Mouse (Mus musculus): Measurements from ENCODE around the gene Apoa5.
A peak's percentile ranks its signal among the peaks of the same experiment; 100 is the strongest.

The Apoa5 gene

DNA sequence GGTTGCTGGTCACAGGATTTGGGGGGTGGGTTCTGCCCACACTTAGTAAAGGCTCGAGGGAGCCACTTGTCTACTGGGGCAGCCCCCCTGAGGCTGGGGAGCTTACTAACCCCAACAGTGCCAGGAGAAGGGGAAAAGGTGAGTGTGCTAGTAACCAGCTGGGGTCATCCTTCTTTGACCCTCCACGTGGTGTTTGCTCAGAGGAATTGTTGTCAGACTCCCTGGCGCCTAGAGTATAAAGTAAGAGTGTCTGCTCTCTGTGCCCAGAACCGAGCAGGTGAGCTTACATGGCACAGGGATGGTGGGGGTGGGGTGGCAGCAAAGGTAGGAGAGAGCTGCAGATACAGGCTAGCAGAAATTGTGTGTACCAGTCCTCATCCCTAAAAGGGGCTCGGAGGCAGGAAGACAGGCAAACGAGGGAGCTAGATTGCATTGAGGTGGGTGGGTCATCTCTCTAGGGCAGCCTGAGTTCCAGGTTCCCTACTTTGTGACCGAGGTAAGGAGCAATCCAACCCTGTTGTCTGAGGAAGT lies at the start of gene Apoa5:
Apoa5 (plus strand) TSS at position 291 of the 531 bp plus-strand sequence.
- no peak for DNase-seq (ENCODE audit: low read depth)

DNA sequence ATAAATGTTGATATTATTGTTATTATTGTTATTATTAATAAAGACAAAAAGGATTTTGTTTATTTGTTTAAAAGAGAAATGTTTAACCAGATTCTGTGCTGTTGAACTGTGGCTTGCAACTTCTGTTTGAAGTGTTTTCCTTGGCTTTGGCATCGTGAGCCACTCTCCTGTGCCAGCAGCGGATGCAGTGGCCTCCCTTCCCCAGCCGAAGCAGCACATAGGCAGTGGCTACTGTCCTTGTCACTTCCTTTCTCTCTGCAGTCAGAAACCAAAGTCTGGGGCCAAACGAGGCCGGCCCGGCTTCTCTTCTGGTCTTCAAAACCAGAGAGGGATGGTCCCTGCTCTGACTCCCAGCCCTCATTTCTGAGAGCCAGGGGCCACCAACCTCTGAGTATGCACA lies 45.3 kb upstream of the Apoa5 start:
- no peak for DNase-seq (ENCODE audit: low read depth)

DNA sequence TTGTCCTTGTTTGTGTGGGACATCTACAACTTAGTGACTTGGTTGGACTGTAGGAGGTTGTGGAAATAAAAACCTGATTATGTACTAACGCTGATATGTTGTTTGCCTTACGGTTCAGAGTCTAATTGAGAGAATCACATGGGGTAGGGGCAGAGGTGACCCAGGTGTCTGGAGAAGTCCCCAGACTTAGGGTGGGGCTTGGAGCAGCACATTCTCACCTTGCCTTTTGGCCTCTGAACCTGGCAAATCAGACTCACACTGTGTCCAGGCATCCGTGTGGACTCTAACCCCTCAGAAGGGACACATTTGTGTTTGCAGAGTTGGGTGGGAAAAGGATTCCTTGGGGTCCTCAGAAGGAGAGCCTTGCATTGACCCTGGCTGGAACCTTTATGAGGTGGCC lies 44.3 kb upstream of the Apoa5 start:
- no peak for DNase-seq (ENCODE audit: low read depth)

DNA sequence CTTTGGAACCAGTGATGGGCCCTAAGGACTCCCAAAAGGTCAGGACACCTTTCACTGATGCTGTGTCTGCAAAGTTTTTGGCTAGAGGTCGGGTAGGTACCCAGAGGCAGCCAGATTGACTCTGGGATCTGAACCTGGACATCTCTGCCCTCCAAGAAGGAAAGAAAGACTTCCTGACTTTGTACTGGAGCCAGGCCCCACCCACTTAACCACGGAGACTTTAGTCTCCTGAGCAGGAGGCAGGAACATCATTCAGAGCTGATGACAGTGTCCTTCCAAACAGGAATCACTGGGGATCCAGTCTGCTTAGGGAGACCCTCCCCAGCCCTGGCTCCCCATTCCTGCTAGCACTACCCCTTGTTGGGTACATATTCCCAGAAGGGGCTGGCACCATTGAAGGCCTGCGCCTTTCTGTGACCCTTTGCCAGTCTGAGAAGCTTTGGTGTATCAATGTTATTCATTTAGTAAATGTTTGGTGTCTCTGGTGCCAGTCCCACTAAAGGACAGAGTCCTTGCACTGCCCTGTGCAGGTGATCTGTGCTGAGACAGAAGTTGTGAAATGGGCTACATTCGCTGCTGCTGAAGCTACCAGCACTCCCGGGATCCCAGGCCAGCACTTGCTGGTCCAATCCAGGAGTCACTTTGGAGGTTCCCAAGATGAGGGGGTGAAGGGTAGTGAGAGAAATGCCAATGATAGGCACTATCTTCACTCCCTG lies 43.3 kb upstream of the Apoa5 start:
- no peak for DNase-seq (ENCODE audit: low read depth)

DNA sequence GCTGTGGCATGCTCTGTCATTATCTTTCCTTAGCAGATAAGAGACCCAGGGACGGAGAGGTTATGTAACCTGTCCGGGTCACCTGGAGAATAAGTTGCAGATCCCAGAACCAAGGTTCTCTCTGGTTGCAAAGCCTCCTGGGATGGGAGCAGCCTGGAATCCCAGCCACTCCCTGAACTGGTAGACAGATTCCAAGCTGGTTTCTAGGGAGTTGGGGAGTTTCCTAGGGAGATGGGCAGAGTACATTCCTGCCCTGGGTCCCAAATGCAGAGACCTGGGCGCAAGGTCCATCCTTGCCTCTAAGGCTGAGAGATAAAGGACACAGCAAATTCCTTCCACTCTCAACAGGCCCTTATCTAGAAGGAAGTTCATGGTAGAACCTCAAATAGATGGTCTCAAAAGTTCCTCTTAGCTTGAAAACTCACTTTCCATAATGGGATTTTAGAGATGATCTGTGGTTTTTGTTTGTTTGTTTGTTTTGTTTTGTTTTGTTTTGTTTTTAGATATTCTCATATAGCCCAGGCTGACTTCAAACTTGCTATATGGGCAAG lies 41.3 kb upstream of the Apoa5 start:
- DNase-seq (ENCODE audit: low read depth): no peak

DNA sequence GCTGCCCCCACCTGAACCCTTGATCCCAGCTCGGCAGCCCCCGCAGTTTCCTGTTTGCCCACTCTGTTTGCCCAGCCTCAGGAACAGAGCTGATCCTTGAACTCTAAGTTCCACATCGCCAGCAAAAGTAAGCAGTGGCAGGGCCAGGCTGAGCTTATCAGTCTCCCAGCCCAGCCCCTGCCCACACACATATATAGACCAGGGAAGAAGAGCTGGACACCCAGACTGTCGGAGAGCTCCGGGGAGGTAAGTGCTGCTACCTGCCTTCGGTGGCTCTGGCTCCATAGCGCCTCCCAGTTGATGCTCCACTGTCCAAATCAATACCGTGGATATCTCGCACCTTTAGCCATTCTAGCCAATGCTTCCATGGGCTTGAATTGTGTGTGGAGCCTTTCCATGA lies 39.9 kb upstream of the Apoa5 start, which contains the start of gene Apoa1:
Apoa1 (plus strand) TSS at position 90 of the 400 bp plus-strand sequence.
- no peak for DNase-seq (ENCODE audit: low read depth)

DNA sequence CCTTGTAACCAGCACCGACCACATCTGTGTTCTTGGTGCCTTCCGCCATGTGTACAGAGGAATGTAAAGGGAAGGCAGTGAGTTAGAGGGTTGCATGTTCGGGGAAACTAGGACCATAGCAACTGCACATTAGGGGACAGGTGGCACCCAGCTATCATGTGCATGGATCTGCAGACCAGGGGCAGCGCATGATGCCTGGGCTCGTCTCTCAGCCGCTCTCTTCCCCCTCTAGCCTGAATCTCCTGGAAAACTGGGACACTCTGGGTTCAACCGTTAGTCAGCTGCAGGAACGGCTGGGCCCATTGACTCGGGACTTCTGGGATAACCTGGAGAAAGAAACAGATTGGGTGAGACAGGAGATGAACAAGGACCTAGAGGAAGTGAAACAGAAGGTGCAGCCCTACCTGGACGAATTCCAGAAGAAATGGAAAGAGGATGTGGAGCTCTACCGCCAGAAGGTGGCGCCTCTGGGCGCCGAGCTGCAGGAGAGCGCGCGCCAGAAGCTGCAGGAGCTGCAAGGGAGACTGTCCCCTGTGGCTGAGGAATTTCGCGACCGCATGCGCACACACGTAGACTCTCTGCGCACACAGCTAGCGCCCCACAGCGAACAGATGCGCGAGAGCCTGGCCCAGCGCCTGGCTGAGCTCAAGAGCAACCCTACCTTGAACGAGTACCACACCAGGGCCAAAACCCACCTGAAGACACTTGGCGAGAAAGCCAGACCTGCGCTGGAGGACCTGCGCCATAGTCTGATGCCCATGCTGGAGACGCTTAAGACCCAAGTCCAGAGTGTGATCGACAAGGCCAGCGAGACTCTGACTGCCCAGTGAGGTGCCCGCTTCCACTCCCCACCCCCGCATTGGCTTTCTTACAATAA lies 38.6 kb upstream of the Apoa5 start:
- peak; percentile 65 for DNase-seq (ENCODE audit: low read depth)

DNA sequence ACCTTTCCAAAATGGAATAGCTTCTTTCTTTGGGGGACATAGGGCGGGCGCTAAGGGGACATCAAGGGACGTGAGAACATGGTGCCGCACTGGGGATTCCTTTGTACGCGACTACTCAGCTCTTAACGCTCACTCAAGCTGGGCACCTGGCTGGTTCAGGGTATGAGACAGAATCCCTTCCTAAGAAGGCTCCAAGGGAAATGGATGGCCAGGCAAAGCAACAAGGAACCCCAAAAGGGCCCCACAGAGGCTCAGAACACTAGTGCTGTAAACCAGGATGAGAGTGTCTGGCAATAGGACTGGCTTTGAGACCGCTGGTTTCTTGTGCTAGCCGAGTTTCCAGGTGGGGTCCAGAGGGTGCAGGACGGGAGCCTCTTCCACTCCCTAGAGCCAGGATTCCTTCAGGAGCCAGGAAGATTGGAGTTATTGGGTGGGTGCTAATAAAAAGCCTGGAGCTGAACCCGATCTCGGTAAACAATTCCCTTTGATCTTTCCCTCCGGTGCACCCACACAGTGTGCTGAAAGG lies 37.9 kb upstream of the Apoa5 start:
- no peak for DNase-seq (ENCODE audit: low read depth)

DNA sequence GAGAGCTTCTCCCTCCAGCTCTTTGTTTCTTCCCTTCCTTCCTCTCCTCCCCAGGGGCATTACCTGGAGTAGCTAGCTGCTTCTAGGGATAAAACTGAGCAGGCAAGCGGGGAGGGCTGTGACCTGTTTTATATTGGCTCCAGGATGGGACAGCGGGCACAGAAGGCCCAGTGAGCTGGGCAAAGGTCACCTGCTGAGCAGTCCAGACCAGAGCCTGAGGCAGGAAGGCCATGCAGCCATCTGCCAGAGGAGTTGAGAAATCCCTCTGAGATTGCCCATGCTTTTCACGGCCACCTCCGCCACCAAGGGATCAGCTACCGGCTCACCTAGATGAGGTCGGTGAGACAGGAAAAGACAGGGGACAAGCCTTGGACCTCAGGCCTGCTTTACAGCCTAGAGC lies 33.2 kb upstream of the Apoa5 start:
- no peak for DNase-seq (ENCODE audit: low read depth)

DNA sequence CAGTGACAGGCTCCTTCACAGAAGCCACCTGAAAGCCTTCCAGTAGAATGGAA lies 33.0 kb upstream of the Apoa5 start, which contains the start of gene Apoc3:
Apoc3 (minus strand) TSS at position 41 of the 53 bp plus-strand sequence.
- DNase-seq (ENCODE audit: low read depth): no peak

DNA sequence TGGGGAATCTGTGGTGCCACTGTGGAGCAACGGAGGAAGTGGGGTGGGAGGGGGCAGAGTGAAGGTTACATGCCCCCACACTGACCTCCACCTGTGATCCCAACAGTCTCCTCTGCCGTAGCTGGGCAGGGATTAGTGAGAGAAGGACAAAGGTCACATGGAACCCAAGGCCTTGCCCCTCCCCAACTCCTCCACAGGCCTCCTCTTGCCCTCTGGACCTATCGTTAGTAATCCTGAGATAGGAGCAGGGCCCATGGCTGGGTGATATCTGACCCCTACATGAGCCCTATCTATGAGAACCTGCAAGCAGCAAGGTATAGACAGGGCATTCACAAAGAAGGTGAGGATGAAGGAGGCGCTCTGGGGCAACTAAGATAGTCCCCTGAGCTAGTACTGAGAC lies 32.8 kb upstream of the Apoa5 start:
- no peak for DNase-seq (ENCODE audit: low read depth)

DNA sequence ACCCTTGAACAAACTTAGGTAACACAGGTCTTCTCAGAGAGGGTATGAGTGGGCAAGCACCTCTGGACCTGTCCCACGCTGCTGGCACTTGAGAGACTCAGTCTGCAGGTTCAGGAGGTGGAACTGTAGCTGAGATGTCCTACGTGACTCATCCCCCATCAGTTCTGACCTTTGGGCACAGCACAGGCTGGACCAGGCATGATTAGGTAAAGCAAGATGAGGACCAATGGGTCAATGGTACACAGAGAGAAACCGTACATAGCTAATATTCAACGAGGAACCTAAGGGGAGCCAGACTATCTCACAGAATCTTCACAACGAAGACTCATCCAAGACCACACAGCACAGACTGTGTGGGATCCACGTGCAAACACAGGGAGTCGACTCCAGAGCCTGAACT lies 29.6 kb upstream of the Apoa5 start:
- no peak for DNase-seq (ENCODE audit: low read depth)

DNA sequence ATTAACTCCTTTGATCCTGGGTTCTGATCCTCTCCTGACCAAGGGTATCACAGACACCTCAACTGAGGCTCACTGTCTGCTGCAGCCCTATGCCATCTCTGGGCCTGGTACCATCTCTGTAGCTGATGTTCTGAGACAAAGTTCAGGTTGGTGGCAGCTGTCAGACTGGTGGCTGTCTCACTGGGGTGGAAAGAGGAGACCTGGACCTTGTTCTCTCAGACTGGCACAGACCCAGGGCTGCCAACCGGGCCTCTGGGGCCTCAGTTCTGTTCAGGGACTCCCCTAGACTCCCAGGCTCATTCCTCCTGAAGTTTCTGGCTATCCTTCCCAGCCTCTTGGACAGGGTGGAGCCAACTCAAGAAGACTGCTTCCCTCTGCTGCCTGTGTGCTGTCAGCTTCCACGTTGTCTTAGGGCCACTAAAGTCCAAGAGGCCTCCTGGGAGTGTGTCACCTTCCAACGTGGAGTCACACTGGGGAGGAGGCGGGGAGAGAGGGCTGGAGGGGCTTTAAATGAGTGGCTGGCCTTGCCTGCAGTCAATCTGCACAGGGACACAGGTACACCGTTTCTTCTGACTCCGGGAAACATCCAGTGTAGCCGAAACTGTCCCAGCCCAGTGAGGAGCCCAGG lies 27.8 kb upstream of the Apoa5 start, which contains the start of gene Apoa4:
Apoa4 (plus strand) TSS at position 171 of the 628 bp plus-strand sequence.
- no peak for DNase-seq (ENCODE audit: low read depth)

DNA sequence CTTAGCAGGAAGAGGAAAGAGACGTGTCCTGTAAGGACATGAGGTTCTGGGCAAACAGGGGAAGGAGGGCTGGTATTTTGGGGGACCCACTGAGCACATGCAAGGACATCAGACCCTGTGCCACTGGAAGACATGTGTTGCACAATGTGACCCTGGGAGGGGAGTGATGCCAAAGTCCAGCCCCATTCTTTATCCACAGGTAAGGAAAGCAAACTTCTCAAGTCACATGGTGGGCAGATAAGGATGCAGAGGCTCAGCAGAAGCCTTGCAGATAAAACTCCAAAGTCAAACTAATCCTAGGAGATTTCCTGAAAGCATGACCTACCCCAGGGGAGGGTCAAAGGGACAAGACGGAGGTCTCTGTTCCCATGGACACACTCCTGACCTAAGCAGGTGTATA lies 26.6 kb upstream of the Apoa5 start:
- DNase-seq (ENCODE audit: low read depth): no peak

DNA sequence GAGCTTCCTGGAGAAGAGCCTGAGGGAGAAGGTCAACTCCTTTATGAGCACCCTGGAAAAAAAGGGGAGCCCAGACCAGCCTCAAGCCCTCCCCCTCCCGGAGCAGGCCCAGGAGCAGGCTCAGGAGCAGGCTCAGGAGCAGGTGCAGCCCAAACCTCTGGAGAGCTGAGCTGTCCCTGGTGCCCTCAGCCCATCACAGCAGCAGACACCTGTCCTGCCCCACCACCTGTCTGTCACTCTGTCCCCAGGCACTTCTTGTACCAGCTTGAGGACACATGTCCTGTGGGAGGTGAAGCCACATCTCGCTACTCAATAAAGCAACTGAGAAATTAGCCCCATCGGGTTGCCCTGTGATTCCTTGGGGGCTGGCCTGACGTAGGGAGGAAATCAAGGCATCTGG lies 25.3 kb upstream of the Apoa5 start:
- no peak for DNase-seq (ENCODE audit: low read depth)

DNA sequence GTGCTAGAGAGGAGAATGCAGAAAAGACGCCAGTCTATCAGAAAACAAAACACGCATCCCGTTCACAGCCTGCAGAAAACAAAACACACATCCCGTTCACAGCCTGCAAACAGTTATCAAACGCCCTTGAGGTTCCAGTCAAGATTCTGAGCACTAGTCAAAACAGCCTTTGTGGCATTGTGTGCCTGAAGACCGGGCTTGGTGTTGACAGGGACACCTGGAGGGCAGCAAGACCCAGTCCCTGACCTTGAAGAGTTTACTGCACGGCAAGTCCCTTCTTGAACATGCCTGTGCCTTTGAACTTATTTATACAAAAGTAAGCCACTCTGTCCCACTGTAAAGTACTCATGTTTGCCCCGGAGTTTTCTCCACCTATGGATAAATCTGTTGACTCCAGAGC lies 24.8 kb upstream of the Apoa5 start:
- no peak for DNase-seq (ENCODE audit: low read depth)

DNA sequence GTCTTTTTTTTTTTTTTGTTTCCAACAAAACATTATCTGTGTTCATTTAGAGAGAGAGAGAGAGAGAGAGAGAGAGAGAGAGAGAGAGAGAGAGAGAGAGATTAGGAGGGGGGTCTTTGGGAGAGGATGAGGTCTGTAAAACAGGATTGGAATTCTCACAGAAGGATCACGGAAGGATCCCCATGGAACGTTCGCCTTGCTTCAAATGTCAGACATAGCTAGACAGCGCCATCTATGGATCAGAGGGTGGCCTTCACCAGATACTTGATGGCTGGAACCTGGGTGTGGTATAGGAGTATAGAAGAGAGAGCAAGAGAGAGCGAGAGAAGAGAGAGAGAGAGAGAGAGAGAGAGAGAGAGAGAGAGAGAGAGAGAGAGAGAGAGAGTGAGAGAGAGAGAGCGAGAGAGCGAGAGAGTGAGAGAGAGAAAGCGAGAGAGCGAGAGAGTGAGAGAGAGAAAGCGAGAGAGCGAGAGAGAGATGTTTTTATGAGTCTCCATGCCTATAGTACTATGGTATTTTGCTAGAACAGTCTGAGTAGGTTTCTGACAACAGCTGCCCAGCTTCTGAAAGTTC lies 21.6 kb upstream of the Apoa5 start:
- peak; percentile 72 for DNase-seq (ENCODE audit: low read depth)

DNA sequence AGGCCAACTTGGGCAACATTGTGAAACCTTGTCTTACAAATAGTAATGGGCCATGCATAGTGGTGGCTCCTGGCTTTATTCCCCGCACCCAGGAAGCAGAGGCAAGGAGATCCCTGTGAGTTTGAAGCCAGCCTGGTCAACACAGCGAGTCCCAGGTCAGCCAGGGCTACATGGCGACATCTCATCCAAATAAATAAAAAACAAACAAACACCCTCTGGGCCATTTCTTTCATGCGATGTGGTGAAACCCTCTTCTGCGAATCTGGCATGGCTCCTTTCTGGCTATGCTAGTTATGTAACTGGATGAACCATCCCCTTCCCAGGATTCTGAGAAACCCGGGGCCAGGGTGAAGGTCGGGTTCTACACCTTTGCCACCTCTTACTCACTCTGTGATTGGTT lies 12.3 kb upstream of the Apoa5 start:
- DNase-seq (ENCODE audit: low read depth): no peak

DNA sequence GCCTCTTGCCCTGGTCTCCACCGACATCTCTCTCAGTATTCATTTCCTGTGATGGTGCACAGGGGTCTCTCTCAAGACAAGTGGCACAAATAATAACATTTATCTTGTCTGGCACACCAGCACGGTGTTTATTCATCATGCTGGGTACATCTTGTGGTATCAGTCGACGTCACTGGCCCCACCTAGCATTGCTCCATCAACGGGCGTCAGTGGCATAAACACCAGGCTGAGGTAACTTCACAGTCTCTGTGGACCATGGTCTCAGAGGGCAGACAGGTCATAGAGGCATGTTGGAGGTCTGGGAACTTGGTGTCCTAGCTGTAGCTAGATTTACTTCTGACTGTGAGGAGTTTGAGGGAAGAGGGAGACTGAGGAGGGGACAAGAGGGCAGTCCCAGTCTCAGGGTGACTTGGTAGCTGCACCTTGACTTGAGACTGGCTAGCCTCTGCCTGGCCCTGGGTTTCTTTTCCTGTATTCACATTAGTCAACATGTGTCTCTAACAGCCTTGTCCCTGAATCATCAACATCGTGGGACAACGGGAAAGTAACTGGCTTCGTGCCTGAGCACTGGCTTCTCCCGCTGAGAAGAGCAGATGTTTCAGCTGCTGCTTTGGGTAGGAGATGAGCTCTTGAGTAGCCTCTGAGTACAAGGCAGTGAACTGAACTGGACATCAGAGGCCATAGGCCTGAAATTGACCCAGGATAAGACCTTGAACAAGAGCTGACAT lies 11.6 kb upstream of the Apoa5 start:
- no peak for DNase-seq (ENCODE audit: low read depth)

DNA sequence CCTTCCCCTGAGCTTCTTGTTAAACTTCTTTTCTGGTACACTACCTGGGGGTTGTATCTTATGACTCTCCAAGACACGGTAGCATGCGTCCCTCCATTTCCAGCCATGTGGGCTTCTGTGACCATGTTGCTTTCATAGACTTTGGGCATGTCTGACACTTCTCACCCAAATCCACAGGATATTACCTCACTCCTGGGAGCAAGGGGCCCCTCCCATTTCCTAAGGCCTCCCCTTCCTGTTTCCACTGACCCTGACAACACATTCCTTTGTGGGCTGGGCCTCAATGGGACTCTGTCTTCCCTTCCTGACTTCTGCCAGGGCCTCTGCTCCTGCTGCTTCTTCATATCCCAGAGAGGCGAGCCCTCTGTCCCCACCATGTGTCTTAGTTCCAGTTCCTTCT lies 10.9 kb upstream of the Apoa5 start:
- DNase-seq (ENCODE audit: low read depth): no peak

DNA sequence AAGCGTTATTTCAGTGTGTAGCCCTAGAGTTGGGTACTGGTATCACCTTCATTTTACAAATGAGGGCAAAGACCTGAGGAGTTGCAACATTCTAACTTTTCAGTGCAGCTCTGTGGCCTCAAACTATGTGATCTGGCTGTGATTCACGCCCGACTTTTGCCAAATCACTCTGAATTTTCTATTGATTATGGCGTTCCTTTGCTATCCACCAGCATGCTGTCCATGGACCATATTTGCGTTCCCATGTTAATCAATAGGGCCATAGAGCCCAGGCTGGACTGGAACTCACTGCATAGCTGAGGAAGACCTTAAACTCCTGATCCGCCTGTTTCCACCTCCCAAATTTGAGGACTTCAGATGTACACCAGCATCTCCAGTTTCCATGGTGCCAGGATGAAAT lies 9.3 kb upstream of the Apoa5 start:
- DNase-seq (ENCODE audit: low read depth): no peak

DNA sequence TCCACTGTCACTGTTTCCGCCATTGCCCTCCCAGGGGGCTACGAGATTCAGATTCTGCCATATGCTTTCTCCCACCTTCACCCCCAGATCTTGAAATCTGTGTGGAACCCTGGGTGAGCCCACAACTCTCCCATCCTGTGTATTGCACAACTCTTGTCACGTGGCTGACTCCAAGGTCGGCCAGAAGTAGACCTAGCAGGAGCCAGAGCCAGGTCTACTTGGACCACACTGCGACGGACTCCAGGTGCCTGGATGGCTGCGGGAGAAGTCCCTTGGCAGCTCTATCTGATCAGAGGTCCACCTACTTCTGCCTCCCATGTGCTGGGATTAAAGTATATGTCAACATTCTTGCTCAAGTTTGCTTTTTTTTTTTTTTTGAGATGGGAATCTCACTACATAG lies 7.3 kb upstream of the Apoa5 start:
- no peak for DNase-seq (ENCODE audit: low read depth)
